Mouse (Mus musculus) central nervous system, embryonic 11.5 days (tissue): Measurements from ENCODE around the gene Zdhhc14. TPM values are rescaled to one million over a fixed set of nuclear protein-coding genes. Genes with fewer than 3 reads are reported as not detected.

Experiments used
- polyA plus RNA-seq: library from polyadenylated mRNA; depleted of rRNA; stranded (reverse); fragments of >200 nt; gene quantifications from 2 replicates; pipeline ENCODE4 v1.2.3, GENCODE M21; 2012; rRNA removed

Zdhhc14 gene
- 1.5 and 1.7 TPM in 2 replicates for polyA plus RNA-seq

DNA sequence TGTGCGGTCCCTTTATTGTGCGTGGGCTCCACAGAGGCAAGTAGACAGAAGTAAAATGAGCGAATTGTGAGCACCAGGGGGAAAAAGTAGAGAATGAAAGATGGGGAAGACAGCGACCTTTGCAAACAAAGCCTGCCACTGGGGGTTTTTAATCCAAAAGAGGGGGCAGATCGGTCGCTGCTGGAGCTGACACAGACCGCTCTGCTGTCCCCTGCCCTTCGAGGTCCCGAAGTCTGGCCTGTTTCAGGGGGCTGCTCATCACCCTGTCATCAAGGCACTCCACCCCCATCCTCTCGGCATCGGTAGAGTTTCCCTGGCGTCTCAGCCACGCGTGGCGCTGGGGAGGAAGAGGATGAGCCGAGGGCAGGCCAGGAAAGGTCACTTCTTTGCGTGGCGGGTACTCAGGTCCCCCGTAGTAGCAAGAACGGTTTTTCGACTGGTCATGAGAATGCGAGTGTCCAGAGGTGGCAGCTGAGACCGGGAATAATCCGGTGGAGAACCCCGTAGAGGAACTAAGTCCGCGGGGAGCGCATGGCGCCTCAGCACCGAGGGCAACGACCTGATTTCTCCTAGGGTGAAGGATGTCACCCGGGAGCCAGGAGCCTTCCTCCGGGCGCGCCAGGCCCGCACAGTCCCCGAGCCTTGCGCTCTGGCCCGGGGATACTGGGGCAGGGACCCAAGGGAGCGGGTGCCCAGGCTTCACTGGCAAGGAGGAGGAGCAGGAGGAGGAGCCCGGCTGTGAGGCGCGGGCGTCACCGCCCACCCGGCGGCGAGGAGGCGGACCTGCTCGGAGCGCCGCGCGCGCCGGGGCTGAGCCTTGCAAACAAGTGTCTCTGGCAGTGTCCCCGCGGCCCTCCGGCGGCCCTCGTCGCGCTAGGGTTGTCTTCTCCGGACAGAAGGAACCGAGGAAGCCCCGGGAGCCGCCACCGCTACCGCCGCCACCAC is at the start of gene Zdhhc14:
Zdhhc14 (plus strand) TSS at position 757 of the 945 bp plus-strand sequence.

Other genes starting within 250 kb of the Zdhhc14 start
- 0.61 and 1.2 TPM in 2 replicates for gene Ldhal6b, start 73.8 kb upstream of the Zdhhc14 start, polyA plus RNA-seq
- 48.3 and 79.4 TPM in 2 replicates for gene Tmem242, start 52.3 kb upstream of the Zdhhc14 start, polyA plus RNA-seq